Mouse (Mus musculus) stomach, postnatal 0 days (tissue): ENCODE results near the gene Slc39a8.

Source experiments
- CTCF ChIP-seq: IDR thresholded peaks from 2 replicates; pipeline ENCODE4 v1.5.1; 2016; ENCODE audit warnings: antibody characterized with exemption, low read depth, mild to moderate bottlenecking, moderate library complexity
- EP300 ChIP-seq: optimal IDR thresholded peaks from 2 replicates; pipeline ENCODE3; 2016; ENCODE audit warnings: antibody characterized with exemption

GRCm38 (mm10) chr3:135832496-135832895, 7.4 kb downstream of the Slc39a8 start:
- TF ChIP-seq CTCF (no peak), EP300 (no peak)
